Mouse (Mus musculus) forebrain, postnatal 0 days (tissue): ENCODE data around the gene Zfp217. TPM values are rescaled to one million over a fixed set of nuclear protein-coding genes. Genes with fewer than 3 reads are reported as not detected.
A peak's percentile ranks its signal among the peaks of the same experiment; 100 is the strongest.

Experiments used
- ATAC-seq: fragments of 200-750 bp; cut with Nextera tagmentation; 2 replicates; pipeline ENCODE4 v1.8.0; 2017; ENCODE audit warnings: mild to moderate bottlenecking, moderate library complexity
- DNase-seq: peaks from one replicate; pipeline ENCODE4 v3.0.0-alpha.2; 2015
- H3K27ac ChIP-seq: fragments of 300-500 bp; sonication (generic); 2 replicates; pipeline ENCODE4 v1.5.1; 2014; ENCODE audit warnings: low read depth, mild to moderate bottlenecking, antibody characterized with exemption, low read length, moderate library complexity, mixed read lengths
- H3K27me3 ChIP-seq: fragments of 300-500 bp; sonication (generic); 2 replicates; pipeline ENCODE4 v1.6.1; 2014; ENCODE audit warnings: mild to moderate bottlenecking, low read length, mixed read lengths; ENCODE audit not compliant: insufficient read depth
- H3K36me3 ChIP-seq: fragments of 300-500 bp; sonication (generic); 2 replicates; pipeline ENCODE4 v1.6.1; 2014; ENCODE audit warnings: mild to moderate bottlenecking, moderate library complexity; ENCODE audit not compliant: insufficient read depth
- H3K4me1 ChIP-seq: fragments of 300-500 bp; sonication (generic); 2 replicates; pipeline ENCODE4 v1.6.1; 2014; ENCODE audit warnings: antibody characterized with exemption; ENCODE audit not compliant: insufficient read depth
- H3K4me2 ChIP-seq: fragments of 300-500 bp; sonication (generic); 2 replicates; pipeline ENCODE4 v1.6.1; 2014; ENCODE audit warnings: low read depth, mild to moderate bottlenecking, moderate library complexity
- H3K4me3 ChIP-seq: fragments of 300-500 bp; sonication (generic); 2 replicates; pipeline ENCODE4 v1.5.1; 2014; ENCODE audit warnings: low read depth, low read length, mixed read lengths
- H3K9ac ChIP-seq: fragments of 300-500 bp; sonication (generic); 2 replicates; pipeline ENCODE4 v1.6.1; 2014; ENCODE audit warnings: mild to moderate bottlenecking
- H3K9me3 ChIP-seq: fragments of 300-500 bp; sonication (generic); 2 replicates; pipeline ENCODE4 v1.6.1; 2016; ENCODE audit warnings: low read length
- CTCF ChIP-seq: sonication (generic); IDR thresholded peaks from 2 replicates; pipeline ENCODE4 v1.5.1; 2016; ENCODE audit warnings: antibody characterized with exemption, control low read depth, low read depth
- WGBS: fragments of 180-500 bp; shearing (Covaris S2); extraction: QIAGEN DNeasy Blood & Tissue Kit; methylation state at CpG from one replicate; pipeline ENCODE4 v1.1.7; 2014; 5-methylcytosine and 5-hydroxymethylcytosine counted together
- polyA plus RNA-seq: library from polyadenylated mRNA; unstranded; fragments of >200 nt; fragmentation: Nextera tagmentation; extraction: Ambion mirVana; gene quantifications from 2 replicates; pipeline ENCODE4 v1.2.1, GENCODE M21; 2015
- total RNA-seq: library from RNA; depleted of rRNA; stranded (reverse); fragments of >200 nt; gene quantifications from 2 replicates; pipeline ENCODE4 v1.2.3, GENCODE M21; 2014

Gene Zfp217
- total and polyA plus RNA-seq, 2 experiments from 2014 or later: 0.64 to 3.3 TPM

DNA sequence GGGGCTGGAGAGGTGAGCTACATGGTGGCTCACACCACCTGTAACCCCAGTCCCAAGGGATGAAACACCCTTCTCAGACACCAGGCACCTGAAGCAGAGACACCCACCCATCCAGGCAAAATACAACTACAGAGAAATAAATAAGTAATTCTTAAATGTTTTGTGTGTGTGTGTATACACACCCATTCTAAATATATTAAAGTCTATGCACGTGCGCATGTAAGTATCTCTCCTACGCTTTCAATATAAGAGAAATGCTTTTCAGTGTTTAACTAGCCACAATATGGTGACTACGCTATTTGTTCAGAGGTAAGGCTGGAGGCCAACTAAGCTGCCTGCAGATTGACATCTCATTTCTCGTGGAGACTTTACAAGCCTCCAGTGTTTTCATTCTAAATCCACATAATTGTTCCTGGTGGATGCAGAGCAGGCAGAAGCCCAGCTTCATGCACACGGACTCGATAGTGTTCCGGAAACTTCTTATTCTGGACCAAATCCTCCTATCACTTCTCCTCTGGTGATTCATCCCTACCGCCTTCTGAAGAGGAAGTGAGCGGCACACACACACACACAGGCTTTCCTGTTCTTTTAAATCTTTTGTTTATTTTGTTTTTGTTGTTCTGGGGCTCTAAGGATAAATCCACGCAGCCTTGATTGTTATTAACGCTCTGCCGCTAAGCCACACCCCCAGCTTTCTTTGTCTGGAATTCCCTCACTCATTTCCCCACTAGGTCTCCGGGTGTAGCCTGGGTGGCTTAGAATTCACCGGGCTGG, 12.1 kb upstream of the Zfp217 start:
- ATAC-seq (no peak), DNase-seq (no peak)
- Histone ChIP-seq H3K9ac (peak overlapping the region; percentile 18; the same call in 1 of the 2 replicates), H3K4me3 (no peak overlapping the region), H3K4me2 (peak overlapping the region; percentile 26; the same call in 1 of the 2 replicates), H3K9me3 (no peaks in the 10 kb centered on the region), H3K27ac (no peak overlapping the region), H3K36me3 (no peaks in the 10 kb centered on the region), H3K4me1 (no peaks in the 10 kb centered on the region; the same call in 1 of the 2 replicates), H3K27me3 (no peaks in the 10 kb centered on the region)
- no peak for TF ChIP-seq CTCF
- WGBS: 18% methylated on average over 15 of the region's 15 CpGs

- H3K4me3 ChIP-seq: no peak overlapping the region
- no peak overlapping the region for H3K9ac ChIP-seq
- H3K4me2 ChIP-seq: no peak overlapping the region
- no peaks in the 10 kb centered on the region for H3K9me3 ChIP-seq
- TF ChIP-seq CTCF: no peak
- DNase-seq (no peak), ATAC-seq (no peak)
- no peaks in the 10 kb centered on the region for H3K36me3 ChIP-seq
- no peaks in the 10 kb centered on the region; the same call in 1 of the 2 replicates for H3K4me1 ChIP-seq
- 96% methylated on average over 4 of the region's 4 CpGs for WGBS
- H3K27me3 ChIP-seq: no peaks in the 10 kb centered on the region
- H3K27ac ChIP-seq: no peak overlapping the region
Observed at GRCm38 (mm10) chr2:170158987-170159386, 11.1 kb upstream of the Zfp217 start.

GRCm38 (mm10) chr2:170158251-170158650, 10.3 kb upstream of the Zfp217 start:
- Histone ChIP-seq H3K9ac (no peak overlapping the region), H3K4me1 (no peaks in the 10 kb centered on the region; the same call in 1 of the 2 replicates), H3K36me3 (no peaks in the 10 kb centered on the region), H3K27ac (no peak overlapping the region), H3K27me3 (no peaks in the 10 kb centered on the region), H3K4me2 (no peak overlapping the region), H3K4me3 (no peak overlapping the region), H3K9me3 (no peaks in the 10 kb centered on the region)
- WGBS: 49% methylated on average over 5 of the region's 5 CpGs
- DNase-seq (no peak), ATAC-seq (no peak)
- no peak for TF ChIP-seq CTCF

DNA sequence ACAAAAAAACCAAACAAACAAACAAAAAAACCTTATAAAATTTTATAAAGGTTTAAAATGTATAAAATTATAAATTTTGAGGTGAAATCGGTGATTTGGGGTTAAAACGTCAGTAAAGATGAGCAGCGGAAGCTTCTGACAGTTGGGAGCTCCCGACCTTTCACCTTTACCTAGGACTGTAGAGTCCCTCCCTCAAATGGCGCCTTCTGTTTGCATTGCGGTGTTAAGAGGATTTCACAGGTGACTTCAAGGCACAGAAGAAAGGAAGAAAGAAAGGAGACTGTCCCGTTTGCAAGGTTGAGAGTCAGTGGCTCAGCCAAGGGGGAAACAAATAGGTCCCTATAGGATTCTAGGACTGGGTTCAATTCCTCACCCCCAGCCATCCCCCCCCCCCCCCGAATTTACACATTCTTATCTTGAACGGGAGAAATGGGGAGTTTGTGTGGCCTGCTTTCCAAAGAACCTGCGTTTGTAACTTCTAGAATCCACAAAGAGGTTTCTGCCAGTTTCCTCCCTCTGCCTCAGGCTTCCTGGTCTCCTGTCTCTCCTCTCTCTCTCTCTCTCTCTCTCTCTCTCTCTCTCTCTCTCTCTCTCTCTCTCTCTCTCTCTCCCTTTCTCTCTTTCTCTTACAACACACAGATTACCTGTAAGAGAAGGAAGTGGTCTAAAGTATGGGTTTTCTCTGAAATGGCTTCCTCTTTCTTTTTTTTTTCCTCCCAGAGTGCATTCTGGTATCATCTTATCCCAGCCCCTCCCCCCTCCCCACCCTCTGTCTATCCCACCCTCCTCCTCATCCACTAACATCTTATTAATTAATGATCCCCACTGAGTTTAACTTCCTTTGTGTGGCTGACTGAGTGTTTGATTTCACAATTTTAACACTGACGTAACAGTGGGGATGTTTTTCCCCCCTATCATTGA, 9.6 kb upstream of the Zfp217 start:
- Histone ChIP-seq H3K27me3 (no peaks in the 10 kb centered on the region), H3K4me2 (no peak overlapping the region), H3K4me1 (no peaks in the 10 kb centered on the region; the same call in 1 of the 2 replicates), H3K9ac (no peak overlapping the region), H3K27ac (no peak overlapping the region), H3K9me3 (no peaks in the 10 kb centered on the region), H3K36me3 (no peaks in the 10 kb centered on the region), H3K4me3 (no peak overlapping the region)
- TF ChIP-seq CTCF: no peak
- no peak for ATAC-seq
- DNase-seq: no peak
- 50% methylated on average over 11 of the region's 11 CpGs for WGBS

DNA sequence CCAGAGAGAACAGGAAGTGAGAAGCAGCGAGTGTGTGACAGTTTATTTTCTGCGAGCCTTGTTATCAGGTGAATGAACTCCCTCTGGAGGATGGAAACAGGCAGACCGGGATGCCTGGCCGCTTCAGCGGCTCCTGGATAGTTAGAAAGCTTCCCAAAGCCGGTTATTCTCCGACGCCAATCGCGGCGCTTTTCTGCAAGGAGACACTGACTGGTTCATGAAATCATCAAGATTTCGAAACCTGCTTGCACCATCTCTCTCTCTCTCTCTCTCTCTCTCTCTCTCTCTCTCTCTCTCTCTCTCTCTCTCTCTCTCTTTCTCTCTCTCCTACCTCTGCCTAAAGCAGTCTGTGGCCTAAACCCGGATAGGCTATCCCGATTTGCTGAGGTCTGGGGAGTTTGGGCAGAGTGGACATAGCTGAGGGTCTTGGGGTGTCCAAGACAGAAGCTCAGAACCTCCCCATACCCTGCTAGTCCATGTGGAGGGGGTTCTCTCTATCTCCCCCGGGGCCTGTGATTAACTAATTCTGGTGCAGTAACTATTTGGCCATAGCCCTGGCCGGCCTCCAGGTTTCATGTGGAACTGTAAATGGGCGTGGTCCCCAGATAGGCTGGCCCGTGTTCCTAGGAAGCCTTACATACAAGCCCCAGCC, 7.3 kb upstream of the Zfp217 start:
- TF ChIP-seq CTCF: no peak; the same call in 1 of the 2 replicates
- Histone ChIP-seq H3K27me3 (no peaks in the 10 kb centered on the region), H3K27ac (0 out of 2 replicates have a peak overlapping the region, but pooled peaks have one; percentile 30), H3K4me2 (peak overlapping the region; percentile 55), H3K36me3 (no peaks in the 10 kb centered on the region), H3K4me3 (peak overlapping the region; percentile 28), H3K9ac (peak overlapping the region; percentile 41; the same call in 1 of the 2 replicates), H3K4me1 (no peaks in the 10 kb centered on the region; the same call in 1 of the 2 replicates), H3K9me3 (no peaks in the 10 kb centered on the region)
- WGBS: 7% methylated on average over 18 of the region's 18 CpGs
- DNase-seq (peak; percentile 72), ATAC-seq (peak; percentile 59)

DNA sequence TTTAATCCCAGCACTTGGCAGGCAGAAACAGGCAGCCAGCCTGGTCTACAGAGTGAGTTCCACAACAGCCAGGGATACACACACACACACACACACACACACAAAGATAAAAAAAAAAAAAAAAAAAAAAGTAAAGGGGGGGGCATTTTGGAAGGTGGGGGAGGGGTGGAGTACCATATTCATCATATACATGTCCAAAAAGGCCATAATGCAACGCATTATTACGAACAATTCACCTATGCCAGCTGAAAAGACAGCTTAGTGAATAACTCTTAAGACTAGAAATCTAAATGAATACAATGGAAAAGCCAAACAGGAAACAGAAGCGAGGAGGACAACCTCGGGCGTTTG, 6.8 kb upstream of the Zfp217 start:
- Histone ChIP-seq H3K4me3 (peak overlapping the region; percentile 28), H3K27ac (no peak overlapping the region), H3K27me3 (no peaks in the 10 kb centered on the region), H3K9ac (peak overlapping the region; percentile 41; the same call in 1 of the 2 replicates), H3K4me2 (peak overlapping the region; percentile 55), H3K9me3 (no peaks in the 10 kb centered on the region), H3K4me1 (no peaks in the 10 kb centered on the region; the same call in 1 of the 2 replicates), H3K36me3 (no peaks in the 10 kb centered on the region)
- ATAC-seq (no peak), DNase-seq (no peak)
- no peak for TF ChIP-seq CTCF
- 13% methylated on average over 5 of the region's 5 CpGs for WGBS
